Mouse (Mus musculus) left cerebral cortex, postnatal 10 days (tissue): ENCODE measurements around the gene Taf3. TPM values are rescaled to one million over a fixed set of nuclear protein-coding genes. Genes with fewer than 3 reads are reported as not detected.
A peak's percentile ranks its signal among the peaks of the same experiment; 100 is the strongest.

Experiments
- DNase-seq, 2 experiments: peaks; one replicate each; pipeline ENCODE4 v3.0.0; 2021 to 2022; ENCODE audit warnings: low spot score in 2 of 2, mixed read lengths in 1 of 2; ENCODE audit errors: extremely low spot score in 1 of 2
- intact Hi-C: fragments of 180-260 bp; cut with DNase I; formaldehyde crosslinking; loops from one replicate; pipeline ENCODE4 v1.15.1; 2025
- total RNA-seq, 2 experiments: library from RNA; stranded (reverse); gene quantifications; 2 replicates each; pipeline ENCODE4 v1.2.3; 2021

Gene Taf3
- total RNA-seq, 2 experiments from 2014 or later, result 11.2 to 11.6 TPM

DNA sequence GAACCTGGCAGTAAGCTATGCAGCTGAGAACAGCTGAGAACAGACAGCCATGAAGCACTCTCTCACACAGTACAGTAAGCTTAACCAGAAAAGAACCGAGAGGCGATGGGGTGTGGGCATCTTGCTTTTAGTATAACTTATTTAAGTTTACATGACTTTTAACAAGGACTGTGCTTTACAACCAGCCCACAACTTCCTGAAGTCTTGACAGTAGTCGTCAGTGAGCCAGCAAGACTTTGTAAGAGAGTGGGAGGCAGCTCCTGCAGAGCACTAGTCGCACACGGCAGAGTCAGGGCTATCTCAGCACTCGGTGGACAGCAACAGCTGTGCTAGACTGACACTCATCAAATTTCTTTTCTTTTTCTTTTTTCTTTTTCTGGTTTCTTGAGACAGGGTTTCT lies 24.1 kb downstream of the Taf3 start:
- no peak for DNase-seq
- intact Hi-C loops, result no loop called here

DNA sequence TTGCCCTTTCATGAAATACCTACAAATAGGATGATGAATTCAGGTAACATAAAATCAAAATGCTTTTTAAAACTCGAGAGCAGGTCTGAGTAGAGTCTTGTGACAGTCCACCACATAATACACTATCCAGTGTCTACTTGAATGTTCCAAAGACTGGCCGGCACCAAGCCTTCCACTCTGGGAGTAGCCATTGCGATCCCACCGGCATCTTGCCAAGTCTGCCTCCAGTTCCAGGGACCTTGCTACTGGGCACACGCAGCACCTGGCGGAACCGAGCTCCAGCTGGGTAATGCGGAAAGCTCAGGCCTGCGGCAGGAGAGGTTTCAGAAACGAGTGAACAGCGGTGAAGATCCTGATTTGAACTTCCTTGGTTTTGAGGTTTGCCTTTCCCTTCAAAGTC lies 27.1 kb downstream of the Taf3 start:
- intact Hi-C loops, result no loop called here
- DNase-seq, result peak in 1 of 2 experiments; percentile 27

DNA sequence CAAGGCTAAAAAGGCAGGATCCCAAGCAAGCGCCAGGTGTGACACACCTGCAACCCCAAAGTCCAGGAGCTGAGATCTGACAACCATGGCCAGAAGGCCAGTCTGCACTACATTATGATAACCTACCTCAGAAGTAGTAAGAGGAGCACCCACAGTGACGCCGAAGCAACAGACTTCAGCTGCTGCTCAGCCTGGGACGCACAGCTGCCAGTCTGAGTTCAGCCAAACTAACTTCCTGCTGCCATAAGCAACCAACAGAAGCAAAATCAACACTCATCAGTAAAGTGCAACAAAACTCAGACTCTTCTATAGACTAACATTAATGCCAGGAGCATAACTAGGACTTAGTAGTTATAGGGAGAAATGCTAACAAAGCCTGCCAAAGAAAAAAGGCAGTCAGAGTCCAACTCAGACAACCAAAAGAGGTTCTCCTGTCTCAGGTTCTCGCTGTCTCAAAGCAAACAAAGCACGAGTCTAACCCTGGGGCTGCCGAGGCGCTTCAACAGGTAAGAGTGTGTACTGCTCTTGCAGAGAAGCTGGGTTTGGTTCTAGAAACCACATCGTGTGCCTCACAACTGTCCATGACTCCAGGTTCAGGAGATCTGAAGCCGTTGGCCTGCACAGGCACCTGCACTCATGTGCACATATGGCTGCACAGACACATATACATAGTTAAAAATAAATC lies 33.3 kb downstream of the Taf3 start:
- intact Hi-C loops, result loop anchor here (5.0 kb wide), 1 partner anchor 1258 kb away; no protein-coding TSS in a partner anchor
- no peak for DNase-seq

DNA sequence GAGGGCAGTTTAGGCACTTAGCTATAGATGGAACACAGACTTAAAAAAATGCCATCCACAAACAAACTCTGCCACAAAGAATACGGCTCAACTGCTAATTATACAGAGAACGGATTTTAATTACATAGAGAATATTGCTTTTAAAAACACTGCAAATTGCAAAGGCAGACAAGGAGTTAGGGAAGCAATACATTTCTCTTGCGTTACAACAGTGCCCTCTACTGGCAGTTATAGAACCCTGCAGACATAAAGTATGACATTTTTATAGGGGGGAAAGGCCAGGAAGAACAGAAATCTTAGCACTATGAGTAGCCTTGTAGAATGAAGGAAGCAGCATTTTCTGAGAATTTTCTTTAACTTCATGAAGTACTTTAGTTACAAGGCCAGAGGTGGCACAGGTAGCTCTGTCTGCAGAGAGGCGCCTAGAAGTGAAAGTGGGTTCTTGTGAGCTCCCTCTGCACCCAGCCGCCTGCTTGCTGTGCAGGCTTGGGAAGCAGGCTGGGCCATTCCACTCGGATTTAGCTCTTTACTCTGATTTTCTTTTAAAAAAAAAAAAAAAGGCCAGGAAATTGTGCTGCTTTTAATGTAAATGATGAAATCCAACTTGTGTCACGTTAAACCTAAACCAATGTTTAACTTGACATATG lies 38.0 kb downstream of the Taf3 start:
- intact Hi-C loops, result loop anchor here (5.0 kb wide), 1 partner anchor 1253 kb away; no protein-coding TSS in a partner anchor
- DNase-seq, result peak in 1 of 2 experiments; percentile 53

DNA sequence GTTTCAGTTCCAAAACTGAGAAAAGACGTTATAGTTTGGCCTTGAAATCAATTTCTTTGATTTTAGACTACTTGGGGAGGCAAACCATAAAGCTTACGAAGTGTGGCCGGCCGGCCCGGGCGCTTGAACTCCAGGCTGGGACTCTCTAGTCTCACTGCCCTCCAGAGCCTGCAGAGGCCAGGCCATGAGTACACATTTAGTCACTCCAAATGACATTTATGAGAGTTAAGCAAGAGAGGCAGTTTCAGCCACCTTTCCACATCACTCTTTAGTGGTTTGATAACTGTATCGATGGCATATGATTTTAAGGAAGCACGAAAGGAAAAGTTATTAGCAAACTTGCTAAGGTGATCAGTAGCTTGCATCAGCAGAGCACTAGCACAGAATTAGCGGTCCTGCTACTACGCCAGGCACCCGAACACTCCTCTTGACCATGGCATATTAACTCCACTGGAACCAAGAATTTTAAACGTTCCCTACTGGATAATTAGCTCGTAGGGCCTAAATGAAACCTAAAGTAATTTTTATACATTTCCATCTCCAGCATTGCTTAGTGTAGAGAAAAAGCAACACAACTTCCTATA lies 38.6 kb downstream of the Taf3 start:
- no peak for DNase-seq
- intact Hi-C loops, result loop anchor here (5.0 to 10.0 kb wide), 4 partner anchors 117 to 1332 kb away; partner anchors contain the start of gene Gata3

DNA sequence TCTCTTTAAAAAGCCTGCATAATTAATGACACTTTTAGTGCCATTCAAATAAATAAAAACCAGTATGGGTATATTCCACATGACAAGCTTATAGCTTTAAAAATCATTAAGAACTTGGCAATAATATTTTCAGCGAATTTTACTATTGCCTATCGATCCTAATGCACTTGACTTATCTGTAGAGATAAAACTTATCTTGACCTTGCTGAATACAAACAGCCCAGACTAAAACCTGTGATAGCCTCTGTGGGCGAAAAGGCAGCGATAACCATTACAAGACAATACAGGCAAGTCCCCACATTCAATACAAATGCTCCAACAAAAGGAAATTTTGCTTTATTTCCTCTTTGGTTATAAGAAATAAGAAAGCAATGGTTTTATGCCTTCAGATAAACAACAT lies 39.8 kb downstream of the Taf3 start:
- no peak for DNase-seq
- intact Hi-C loops, result loop anchor here (5.0 to 10.0 kb wide), 3 partner anchors 116 to 1331 kb away; partner anchors contain the start of gene Gata3

DNA sequence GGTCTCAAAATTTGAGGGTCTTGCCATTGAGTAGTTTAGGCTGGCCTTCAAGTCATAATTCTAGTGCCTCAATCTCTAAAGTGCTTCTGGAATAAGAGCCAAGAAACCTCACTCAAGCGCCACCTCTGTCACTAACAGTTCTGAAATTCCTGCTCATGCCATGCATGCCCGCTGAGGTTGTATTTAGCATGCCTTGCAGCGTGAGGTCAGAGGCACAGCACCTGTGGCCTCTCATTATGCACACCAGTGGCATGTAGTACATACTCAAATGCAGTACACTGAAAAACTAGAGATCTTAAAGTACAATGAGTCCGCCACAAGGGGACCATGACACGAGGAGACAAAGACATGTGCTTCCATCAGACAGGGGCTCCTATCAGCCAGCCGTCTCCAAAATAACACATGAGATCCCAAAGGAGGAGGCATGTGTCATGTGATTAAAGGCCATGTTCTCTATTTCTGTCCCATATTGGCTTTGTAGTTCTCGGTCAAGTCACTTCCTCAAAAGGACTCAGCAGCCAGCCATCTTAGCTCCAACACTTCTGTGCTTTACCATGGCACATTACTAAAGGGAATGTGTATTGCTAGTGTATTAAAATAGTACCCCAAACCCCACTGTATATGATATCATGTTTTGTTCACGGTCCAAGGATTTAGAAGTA lies 43.3 kb downstream of the Taf3 start:
- intact Hi-C loops, result loop anchor here (5.0 to 10.0 kb wide), 3 partner anchors 113 to 1328 kb away; partner anchors contain the start of gene Gata3
- DNase-seq, result no peak

DNA sequence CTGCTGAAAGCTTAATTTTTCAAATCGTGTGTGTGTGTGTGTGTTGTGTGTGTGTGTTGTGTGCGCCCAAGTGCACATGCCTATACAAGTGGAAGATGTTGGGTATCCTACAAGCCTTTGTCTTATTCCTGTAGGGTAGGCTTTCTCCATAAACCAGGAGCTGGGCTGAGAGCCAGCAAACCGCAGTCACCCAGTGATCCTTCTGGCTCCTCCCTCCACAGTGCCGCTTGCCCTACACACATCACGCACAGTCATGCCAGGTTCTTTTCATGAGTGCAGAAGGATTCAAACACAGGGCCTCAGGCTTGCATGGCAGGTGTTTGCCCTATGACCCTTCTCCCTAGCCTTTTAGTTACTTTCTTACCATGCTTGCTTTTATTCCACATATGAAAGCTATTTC lies 45.0 kb downstream of the Taf3 start:
- no peak for DNase-seq
- intact Hi-C loops, result loop anchor here (10.0 kb wide), 1 partner anchor 929 kb away; no protein-coding TSS in a partner anchor

DNA sequence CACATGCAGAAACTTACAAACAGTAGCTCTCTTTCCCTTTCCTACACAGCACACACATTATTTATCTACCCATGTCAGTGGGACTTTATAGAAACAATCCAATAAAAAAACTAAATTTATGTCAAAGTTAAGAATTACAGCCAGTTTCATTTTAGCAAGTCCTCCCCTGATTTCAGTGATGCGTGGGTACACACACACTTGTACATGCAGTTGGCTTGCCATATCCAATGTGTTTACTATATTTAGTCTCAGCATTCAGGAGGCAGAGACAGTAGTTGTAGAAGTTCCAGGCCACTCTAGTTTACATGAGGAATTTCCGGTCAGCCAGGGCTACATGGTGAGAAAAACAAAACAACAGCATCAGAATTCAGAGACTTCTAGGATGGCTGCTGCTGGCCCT lies 46.8 kb downstream of the Taf3 start:
- intact Hi-C loops, result loop anchor here (10.0 kb wide), 1 partner anchor 927 kb away; no protein-coding TSS in a partner anchor
- peak in 1 of 2 experiments; percentile 23 for DNase-seq

DNA sequence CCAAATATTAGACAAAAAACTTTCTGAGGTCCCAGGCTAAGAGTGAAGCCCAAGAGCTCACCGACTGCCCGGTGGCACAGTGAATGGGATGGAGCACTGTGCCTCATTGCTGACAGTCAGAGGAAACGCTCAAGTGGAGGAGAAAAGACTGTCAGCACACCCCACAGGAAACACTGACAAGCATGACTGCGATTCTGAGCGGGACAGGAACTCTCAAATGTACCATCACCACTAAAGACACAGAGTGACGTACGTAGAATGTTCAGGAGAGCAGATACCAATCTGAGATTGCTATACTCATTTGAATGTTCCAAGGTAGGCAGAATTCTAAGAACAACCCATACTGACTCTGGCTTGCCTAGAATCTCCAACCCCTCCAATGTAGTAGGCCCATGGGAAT lies 50.9 kb downstream of the Taf3 start:
- DNase-seq, result no peak
- intact Hi-C loops, result no loop called here

DNA sequence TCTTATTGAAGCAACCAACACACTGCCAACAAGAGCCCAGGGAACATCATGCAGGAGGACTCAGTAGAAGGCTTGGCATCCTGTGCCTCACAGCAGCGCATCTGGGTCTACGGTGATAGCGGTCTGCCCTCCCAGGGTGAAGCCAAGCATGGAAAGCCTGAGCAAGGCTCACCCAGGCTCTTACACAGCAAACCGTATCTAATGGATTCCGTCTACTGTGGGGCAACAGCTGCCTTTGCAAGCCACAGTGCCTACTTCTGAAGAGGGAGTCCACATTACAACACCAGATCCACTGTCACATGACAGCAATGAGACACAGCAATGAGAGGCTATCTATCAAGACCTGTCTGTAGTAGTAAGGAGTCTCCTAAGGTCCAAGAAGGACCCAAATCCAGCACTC lies 52.3 kb downstream of the Taf3 start:
- intact Hi-C loops, result no loop called here
- DNase-seq, result no peak

DNA sequence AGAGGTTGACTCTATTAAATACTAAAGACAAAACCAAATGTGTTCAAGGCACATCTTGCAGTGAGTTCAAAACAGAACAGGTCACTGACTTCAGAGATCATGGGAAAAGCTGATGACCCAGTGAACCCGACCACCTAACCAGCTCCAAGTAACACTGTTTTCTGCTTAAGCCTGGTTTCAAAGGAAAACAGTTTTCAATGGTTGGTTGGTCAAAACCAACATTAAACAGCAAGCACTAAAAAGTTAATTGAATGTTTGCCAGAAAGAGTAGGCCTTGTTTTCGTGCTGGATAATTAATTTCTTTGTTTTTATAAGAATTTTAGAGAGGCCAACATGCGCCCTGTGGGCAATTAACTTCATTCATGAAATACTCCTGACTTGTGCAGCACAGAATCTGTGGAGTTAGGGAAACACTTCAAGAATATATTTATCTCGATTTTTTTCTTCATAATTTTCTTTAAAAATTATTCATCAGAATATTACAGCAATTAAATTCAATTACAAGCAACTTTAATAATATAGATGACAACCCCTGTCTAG lies 57.6 kb downstream of the Taf3 start:
- DNase-seq, result no peak
- intact Hi-C loops, result no loop called here

DNA sequence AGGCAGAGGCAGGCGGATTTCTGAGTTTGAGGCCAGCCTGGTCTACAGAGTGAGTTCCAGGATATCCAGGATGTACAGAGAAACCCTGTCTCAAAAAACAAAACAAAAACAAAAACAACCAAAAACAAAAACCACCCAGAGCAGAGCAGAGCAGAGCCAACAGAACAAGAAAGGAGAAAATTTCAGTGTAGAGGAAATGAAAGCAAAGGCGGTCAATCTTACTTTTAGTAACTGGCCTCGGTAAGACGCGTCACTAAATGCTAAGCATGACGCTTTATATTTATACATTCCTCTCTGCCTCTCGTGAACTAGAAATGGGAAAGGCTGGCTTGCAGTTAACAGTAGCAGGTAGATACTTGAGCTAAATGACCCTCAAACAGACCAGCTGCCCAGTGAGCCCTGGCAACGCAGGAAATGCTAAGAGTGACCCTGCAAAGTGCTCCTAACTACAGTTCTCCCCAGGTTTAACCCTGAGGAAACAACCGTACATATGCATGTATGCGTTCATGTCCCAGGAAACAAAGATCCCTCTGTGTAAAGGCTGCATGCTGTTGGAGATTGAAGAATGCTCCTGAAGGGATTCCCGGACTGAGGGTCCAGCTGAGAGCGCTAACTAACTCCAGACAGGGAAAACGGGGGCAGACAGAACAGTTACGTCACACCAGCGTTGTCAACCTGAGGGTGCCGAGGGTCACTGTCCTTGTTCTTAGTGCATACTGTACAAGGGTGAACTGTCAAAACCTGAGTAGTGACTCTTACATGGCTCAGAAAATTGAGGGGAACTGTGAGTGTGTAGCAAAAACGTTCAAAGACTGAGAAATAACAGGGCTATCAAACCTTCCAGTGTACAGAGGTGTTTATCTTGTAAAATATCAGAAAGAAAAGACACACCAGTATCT lies 58.5 kb downstream of the Taf3 start:
- intact Hi-C loops, result no loop called here

DNA sequence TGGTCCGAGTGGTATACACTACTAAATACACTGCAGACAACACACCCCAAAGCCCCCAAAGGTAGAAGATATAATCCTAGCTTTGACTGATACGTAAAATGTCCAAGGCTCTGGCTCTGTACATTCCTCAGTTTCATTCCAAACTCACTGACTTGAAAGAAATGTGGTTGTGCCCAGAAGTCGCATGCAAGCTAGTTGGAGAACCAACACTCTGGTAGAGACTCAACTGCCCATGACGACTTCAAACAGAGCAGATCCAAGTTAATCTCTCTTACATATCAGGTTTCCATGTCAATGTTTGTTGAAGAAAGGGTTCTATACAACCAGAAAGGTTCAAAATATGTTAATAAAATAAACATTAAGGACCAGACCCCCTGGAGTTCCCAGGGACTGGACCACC lies 60.1 kb downstream of the Taf3 start:
- intact Hi-C loops, result no loop called here
- DNase-seq, result no peak

More for the DNA sequence above, 58.5 kb downstream of the Taf3 start:
- DNase-seq, result no peak

DNA sequence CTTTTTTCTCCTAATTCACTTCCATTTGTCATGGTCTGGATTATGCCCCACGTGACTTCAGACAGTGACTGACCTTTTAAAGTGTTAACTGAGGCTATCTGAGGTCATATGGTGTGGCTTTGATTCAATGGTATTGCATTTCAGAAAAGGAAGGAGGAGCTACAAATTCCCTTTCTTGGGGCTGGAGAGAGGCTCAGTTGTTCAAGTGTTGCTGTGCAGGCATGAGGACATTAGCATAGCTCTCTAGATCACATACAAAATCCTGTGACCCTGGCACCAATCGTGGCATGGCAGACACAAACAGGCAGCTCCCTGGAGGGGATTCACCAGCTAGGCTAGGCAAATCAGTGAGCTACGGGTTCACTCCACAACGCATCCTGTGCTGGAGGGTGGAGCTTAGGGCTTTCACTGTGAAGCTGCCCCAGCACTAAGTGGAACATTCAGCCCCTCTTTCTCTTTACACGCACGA lies 62.4 kb downstream of the Taf3 start:
- DNase-seq, result no peak
- intact Hi-C loops, result no loop called here

DNA sequence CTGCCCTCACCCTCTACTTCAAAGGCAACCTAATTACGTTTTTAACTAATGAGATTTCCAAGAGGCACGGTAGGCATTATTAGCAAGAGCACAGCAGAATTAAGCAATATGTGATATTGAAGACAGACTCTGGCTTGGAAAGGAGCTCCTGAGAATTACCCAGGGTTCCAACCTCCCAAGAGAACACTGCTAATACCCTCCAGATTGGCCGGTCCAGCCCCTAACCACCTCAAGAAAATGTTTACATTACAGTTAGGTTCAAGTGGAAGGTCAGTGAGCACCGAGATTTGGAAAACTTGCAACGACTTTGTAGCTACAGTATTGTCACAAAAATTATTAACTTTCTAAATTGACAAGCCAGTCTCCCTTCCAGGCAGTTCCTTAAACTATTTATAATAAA lies 66.0 kb downstream of the Taf3 start:
- intact Hi-C loops, result no loop called here
- no peak for DNase-seq

DNA sequence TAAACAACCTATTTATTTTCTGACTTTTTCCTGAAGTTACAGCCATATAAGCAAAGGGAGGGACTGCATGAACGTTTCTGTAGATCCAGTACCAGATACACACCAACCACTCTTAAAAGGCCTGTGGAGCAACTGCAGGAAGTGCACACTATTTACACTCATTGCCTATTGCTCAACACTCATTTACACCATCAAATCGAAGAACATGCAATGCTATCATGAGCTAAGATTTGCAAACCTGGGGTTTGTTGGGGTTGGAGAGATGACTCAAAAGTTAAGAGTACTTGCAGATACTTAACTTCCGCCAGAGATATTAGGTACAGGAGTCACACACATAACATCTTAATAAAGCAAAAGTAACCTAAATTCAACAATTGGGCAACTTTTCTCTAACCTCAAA lies 76.5 kb downstream of the Taf3 start:
- intact Hi-C loops, result no loop called here

DNA sequence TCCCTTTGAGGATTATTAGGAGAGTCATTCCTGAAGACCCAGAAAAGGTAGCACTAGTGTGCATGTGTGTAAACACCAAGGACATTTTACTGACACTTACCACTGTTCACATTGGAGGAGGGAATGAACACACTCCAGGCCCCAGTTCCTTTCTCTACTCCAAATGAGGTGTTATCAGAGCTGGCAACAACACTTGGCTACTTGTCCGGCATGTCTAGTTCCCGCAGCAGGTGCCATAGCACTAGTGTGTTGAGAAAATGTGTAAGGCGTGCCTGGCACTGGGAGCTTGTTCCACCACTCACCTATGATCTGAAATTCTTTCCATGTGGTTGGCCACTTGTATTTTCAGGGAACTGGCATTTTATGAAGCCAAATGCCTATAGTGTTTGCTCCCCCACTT lies 77.8 kb downstream of the Taf3 start:
- no peak for DNase-seq
- intact Hi-C loops, result no loop called here

More for the DNA sequence above, 76.5 kb downstream of the Taf3 start:
- DNase-seq, result no peak
